Mouse (Mus musculus): ENCODE measurements around the gene Vmn2r85. TPM values are rescaled to one million over a fixed set of nuclear protein-coding genes. Genes with fewer than 3 reads are reported as not detected.

The Vmn2r85 gene
- polyA plus RNA-seq, 1 experiment from 2014 or later: not detected

DNA sequence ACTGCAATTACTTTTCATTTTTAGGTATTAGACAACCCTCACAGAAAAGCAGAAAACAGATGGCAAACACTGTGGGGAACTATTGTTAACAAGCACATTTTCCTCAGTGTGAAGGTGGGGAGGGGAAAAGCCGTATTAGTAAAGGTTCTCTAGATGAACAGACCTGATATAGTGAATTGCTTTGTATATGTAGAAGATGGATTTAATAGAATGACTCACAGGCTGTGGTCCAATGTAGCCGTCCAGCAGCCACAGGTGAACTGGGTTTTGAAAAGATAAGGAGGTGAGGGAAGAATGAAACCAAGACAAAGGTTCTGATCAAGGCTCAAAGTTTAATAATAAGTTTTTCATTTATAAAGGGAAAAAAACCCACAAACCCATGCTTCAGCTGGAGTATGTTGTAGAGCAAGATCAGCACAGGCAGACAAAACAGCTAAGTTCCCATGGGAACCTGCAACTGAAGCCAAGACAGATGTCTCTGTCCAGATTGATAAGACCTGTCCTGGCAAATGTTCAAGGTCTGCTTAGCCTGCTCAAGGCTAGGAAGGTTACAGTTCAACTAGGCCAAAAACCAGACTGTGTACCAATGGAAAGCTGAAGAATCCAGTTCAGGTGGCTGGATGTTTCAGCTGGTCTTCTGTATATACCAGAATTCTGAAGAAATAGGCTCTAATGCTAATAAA is 56.9 kb downstream of the Vmn2r85 start:
- 34% methylated on average over 2 of the region's 2 CpGs for WGBS (ENCODE audit: insufficient replicate concordance)
- ATAC-seq (ENCODE audit: insufficient read depth): peak; percentile 43
- H3K4me3 ChIP-seq (replicated peaks): no peak overlapping the region
- no peak overlapping the region for H3K27ac ChIP-seq (replicated peaks)
- no peak overlapping the region for H3K9ac ChIP-seq
- no peaks in the 10 kb centered on the region for H3K27me3 ChIP-seq
- H3K4me1 ChIP-seq (replicated peaks): 0 out of 2 replicates have a peak, but pooled peaks cover 6% of the 10 kb centered on the region
- no peaks in the 10 kb centered on the region for H3K36me3 ChIP-seq (replicated peaks)
- no peaks in the 10 kb centered on the region for H3K9me3 ChIP-seq (replicated peaks)
- H3K4me2 ChIP-seq: no peak overlapping the region

DNA sequence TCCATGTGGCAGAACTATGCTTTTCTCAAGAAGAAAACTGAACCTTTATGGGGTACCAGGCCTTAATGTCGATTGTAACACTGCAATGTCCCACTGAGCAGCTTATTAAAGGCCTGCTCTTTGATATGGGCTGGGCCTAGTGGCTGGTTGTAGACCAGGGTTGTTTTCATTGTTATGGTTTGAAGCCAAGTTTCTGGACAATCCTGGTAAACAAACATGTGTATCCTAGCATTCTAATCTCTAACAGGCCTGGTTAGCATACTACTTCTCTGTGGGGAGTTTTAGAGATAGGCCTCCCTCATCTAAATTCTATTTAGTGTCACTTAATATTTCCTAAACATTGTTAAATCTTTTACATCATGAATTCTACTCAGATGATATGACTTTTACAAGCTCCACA is 57.9 kb downstream of the Vmn2r85 start:
- 58% methylated on average over 1 of the region's 1 CpGs for WGBS (ENCODE audit: insufficient replicate concordance)
- Histone ChIP-seq H3K36me3 (replicated peaks) (no peaks in the 10 kb centered on the region), H3K4me1 (replicated peaks) (0 out of 2 replicates have a peak, but pooled peaks cover 6% of the 10 kb centered on the region), H3K4me3 (replicated peaks) (no peak overlapping the region), H3K27ac (replicated peaks) (no peak overlapping the region), H3K4me2 (no peak overlapping the region), H3K27me3 (no peaks in the 10 kb centered on the region), H3K9ac (no peak overlapping the region), H3K9me3 (replicated peaks) (no peaks in the 10 kb centered on the region)
- ATAC-seq (ENCODE audit: insufficient read depth): no peak

DNA sequence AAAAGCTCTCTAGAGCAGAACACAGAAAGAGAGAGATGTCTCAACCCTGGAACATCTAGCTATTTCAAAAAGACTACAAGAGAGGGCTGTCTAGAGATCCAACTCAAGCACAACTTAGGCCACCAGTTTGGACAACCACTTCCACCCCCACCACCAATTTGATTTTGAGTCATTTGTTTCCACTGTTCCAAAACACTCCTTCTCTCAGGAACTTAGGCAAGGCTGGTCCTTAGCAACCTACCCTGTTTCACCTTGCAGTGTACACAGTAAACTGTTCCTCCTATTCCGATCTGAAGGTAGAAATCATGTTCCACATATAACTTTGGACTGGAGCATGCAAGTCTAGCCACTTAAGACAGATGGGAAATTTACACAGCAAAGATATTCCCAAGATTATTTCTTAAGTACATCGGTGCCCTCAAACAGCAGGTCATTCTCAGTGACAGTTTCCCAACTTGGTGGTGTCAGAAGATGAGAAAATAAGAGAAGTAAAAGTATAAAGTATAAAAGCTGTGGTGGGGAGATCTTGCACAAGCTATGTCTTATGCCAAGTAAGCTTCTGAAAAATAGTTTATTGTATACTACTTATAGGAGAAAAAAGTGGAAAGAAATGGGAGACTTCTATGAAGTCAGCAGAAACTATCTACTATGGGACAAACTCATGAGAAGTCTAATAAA is 59.4 kb downstream of the Vmn2r85 start:
- WGBS (ENCODE audit: insufficient replicate concordance): 66% methylated on average over 2 of the region's 2 CpGs
- ATAC-seq (ENCODE audit: insufficient read depth): no peak

DNA sequence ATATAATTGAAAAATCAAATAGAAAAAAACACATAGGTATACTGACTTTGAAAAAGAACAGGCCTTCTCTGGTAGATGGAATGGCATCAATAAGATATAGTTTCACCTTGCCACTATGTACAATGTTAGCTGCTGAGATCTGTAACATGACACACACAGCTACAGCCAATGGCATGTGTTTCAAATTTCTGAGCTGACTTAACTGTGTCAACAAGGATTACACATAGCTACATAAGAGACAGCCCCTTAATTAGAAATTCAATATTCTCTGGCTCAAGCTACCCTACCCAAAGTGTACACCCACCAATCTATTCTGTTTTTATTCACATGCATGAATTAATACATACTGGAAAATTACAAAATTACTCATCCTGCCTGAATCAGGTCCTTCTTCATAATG is 61.1 kb downstream of the Vmn2r85 start:
- Histone ChIP-seq H3K4me1 (replicated peaks) (0 out of 2 replicates have a peak, but pooled peaks cover 6% of the 10 kb centered on the region), H3K27ac (replicated peaks) (no peak overlapping the region), H3K9ac (no peak overlapping the region), H3K4me2 (no peak overlapping the region), H3K9me3 (replicated peaks) (no peaks in the 10 kb centered on the region), H3K36me3 (replicated peaks) (no peaks in the 10 kb centered on the region), H3K4me3 (replicated peaks) (no peak overlapping the region), H3K27me3 (no peaks in the 10 kb centered on the region)
- ATAC-seq (ENCODE audit: insufficient read depth): no peak

More for the DNA sequence above, 59.4 kb downstream of the Vmn2r85 start:
- Histone ChIP-seq H3K9me3 (replicated peaks) (no peaks in the 10 kb centered on the region), H3K4me3 (replicated peaks) (no peak overlapping the region), H3K4me2 (no peak overlapping the region), H3K36me3 (replicated peaks) (no peaks in the 10 kb centered on the region), H3K27me3 (no peaks in the 10 kb centered on the region), H3K27ac (replicated peaks) (no peak overlapping the region), H3K9ac (no peak overlapping the region), H3K4me1 (replicated peaks) (0 out of 2 replicates have a peak, but pooled peaks cover 6% of the 10 kb centered on the region)

DNA sequence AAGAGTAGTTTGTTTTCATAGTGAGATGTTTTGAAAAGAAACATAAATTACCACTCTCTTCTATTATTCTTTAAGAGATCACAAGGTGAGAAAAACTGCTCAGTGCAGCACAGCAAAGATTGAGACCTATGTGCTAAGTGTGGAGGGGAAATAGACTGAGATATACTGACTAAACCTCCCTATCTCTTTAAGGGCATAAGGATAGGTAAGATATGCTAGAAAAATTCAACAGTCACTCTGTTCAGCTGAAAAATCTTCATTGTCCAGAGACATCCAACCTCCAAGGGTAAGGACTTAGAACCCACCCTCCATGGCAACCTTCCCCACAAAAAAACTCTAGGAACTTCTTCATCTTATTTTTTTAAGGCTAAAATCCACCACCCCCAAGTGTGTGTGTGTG is 64.7 kb downstream of the Vmn2r85 start:
- H3K9ac ChIP-seq: no peak overlapping the region

More for the DNA sequence above, 64.7 kb downstream of the Vmn2r85 start:
- no peaks in the 10 kb centered on the region for H3K9me3 ChIP-seq (replicated peaks)
- no peaks in the 10 kb centered on the region for H3K36me3 ChIP-seq (replicated peaks)
- H3K4me1 ChIP-seq (replicated peaks): no peaks in the 10 kb centered on the region
- H3K27ac ChIP-seq (replicated peaks): no peak overlapping the region
- no peak overlapping the region for H3K4me2 ChIP-seq
- no peaks in the 10 kb centered on the region for H3K27me3 ChIP-seq
- no peak for ATAC-seq (ENCODE audit: insufficient read depth)
- H3K4me3 ChIP-seq (replicated peaks): no peak overlapping the region

Other genes starting within 250 kb of the Vmn2r85 start
- not detected in 2 replicates for gene Olfr826, start 245.5 kb downstream of the Vmn2r85 start, polyA plus RNA-seq (2015; fragmentation: Nextera tagmentation; extraction: Ambion mirVana)
- not detected in 2 replicates for gene Olfr827, start 215.3 kb downstream of the Vmn2r85 start, polyA plus RNA-seq (2015; fragmentation: Nextera tagmentation; extraction: Ambion mirVana)
- not detected in 2 replicates for gene Neurod4, start 149.5 kb downstream of the Vmn2r85 start, polyA plus RNA-seq (2015; fragmentation: Nextera tagmentation; extraction: Ambion mirVana)
- 0.78 and 1.4 TPM in 2 replicates for gene Tespa1, start 106.8 kb downstream of the Vmn2r85 start, polyA plus RNA-seq (2015; fragmentation: Nextera tagmentation; extraction: Ambion mirVana)
- not detected in 2 replicates for gene Vmn2r84, start 35.4 kb downstream of the Vmn2r85 start, polyA plus RNA-seq (2015; fragmentation: Nextera tagmentation; extraction: Ambion mirVana)
- not detected in 2 replicates for gene Vmn2r86, start 26.3 kb upstream of the Vmn2r85 start, polyA plus RNA-seq (2015; fragmentation: Nextera tagmentation; extraction: Ambion mirVana)
- gene Vmn2r87, start 67.7 kb upstream of the Vmn2r85 start, polyA plus RNA-seq (2015; fragmentation: Nextera tagmentation; extraction: Ambion mirVana): not detected in 2 replicates

Measured in liver, embryonic 15.5 days (tissue).